Mouse (Mus musculus): Measurements from ENCODE around the gene 4933407L21Rik. TPM values are rescaled to one million over a fixed set of nuclear protein-coding genes. Genes with fewer than 3 reads are reported as not detected.

4933407L21Rik gene
- polyA plus RNA-seq, 1 experiment from 2014 or later = 1.0 TPM

- H3K27me3 ChIP-seq (replicated peaks) = peaks cover 19% of the 10 kb centered on the region; the same call in 1 of the 2 replicates
- no peak overlapping the region for H3K27ac ChIP-seq
- 0 out of 2 replicates have a peak, but pooled peaks have one; percentile 26 for ATAC-seq (ENCODE audit: low FRiP score, low read depth)
- H3K4me3 ChIP-seq = no peak overlapping the region
- no peaks in the 10 kb centered on the region for H3K36me3 ChIP-seq
- H3K4me2 ChIP-seq (replicated peaks) = no peak overlapping the region
- H3K9ac ChIP-seq = no peak overlapping the region
- 70% methylated on average over 7 of the region's 7 CpGs for WGBS
- H3K4me1 ChIP-seq = peaks cover 18% of the 10 kb centered on the region
- H3K9me3 ChIP-seq = 0 out of 2 replicates have a peak, but pooled peaks cover 3% of the 10 kb centered on the region
Observed at GRCm38 (mm10) chr1:85922127-85922864, 6.0 kb upstream of the 4933407L21Rik start.

- H3K9ac ChIP-seq = no peak overlapping the region
- H3K4me1 ChIP-seq = peaks cover 16% of the 10 kb centered on the region
- WGBS = 88% methylated on average over 5 of the region's 5 CpGs
- no peak for ATAC-seq (ENCODE audit: low FRiP score, low read depth)
- no peak overlapping the region for H3K4me2 ChIP-seq (replicated peaks)
- no peak overlapping the region for H3K27ac ChIP-seq
- H3K36me3 ChIP-seq = no peaks in the 10 kb centered on the region
- H3K9me3 ChIP-seq = 0 out of 2 replicates have a peak, but pooled peaks cover 3% of the 10 kb centered on the region
- no peak overlapping the region for H3K4me3 ChIP-seq
- peaks cover 19% of the 10 kb centered on the region; the same call in 1 of the 2 replicates for H3K27me3 ChIP-seq (replicated peaks)
Observed at GRCm38 (mm10) chr1:85922865-85923211, 5.4 kb upstream of the 4933407L21Rik start.

- Histone ChIP-seq H3K27ac (no peak overlapping the region), H3K4me3 (no peak overlapping the region), H3K4me2 (replicated peaks) (no peak overlapping the region), H3K4me1 (peaks cover 27% of the 10 kb centered on the region; the same call in 1 of the 2 replicates), H3K9ac (no peak overlapping the region), H3K27me3 (replicated peaks) (peaks cover 4% of the 10 kb centered on the region; the same call in 1 of the 2 replicates), H3K36me3 (no peaks in the 10 kb centered on the region), H3K9me3 (0 out of 2 replicates have a peak, but pooled peaks cover 3% of the 10 kb centered on the region)
- 79% methylated on average over 5 of the region's 5 CpGs for WGBS
- no peak for ATAC-seq (ENCODE audit: low FRiP score, low read depth)
Observed at GRCm38 (mm10) chr1:85925183-85925582, 3.1 kb upstream of the 4933407L21Rik start.

- WGBS = 41% methylated on average over 4 of the region's 4 CpGs
- no peak overlapping the region for H3K4me2 ChIP-seq (replicated peaks)
- ATAC-seq (ENCODE audit: low FRiP score, low read depth) = peak; percentile 18
Observed at GRCm38 (mm10) chr1:85928688-85929065, 394 bp downstream of the 4933407L21Rik start.

GRCm38 (mm10) chr1:85929406-85929805 is 1.1 kb downstream of the 4933407L21Rik start:
- Histone ChIP-seq H3K27me3 (replicated peaks) (no peaks in the 10 kb centered on the region), H3K4me3 (no peak overlapping the region), H3K4me1 (peaks cover 39% of the 10 kb centered on the region), H3K9ac (no peak overlapping the region), H3K4me2 (replicated peaks) (no peak overlapping the region), H3K36me3 (no peaks in the 10 kb centered on the region), H3K27ac (no peak overlapping the region), H3K9me3 (no peaks in the 10 kb centered on the region)
- no peak for ATAC-seq (ENCODE audit: low FRiP score, low read depth)
- WGBS = 86% methylated on average over 6 of the region's 6 CpGs

More at GRCm38 (mm10) chr1:85928688-85929065, 394 bp downstream of the 4933407L21Rik start:
- Histone ChIP-seq H3K4me3 (no peak overlapping the region), H3K9ac (no peak overlapping the region), H3K9me3 (no peaks in the 10 kb centered on the region), H3K27ac (peak overlapping the region; percentile 1; the same call in 1 of the 2 replicates), H3K27me3 (replicated peaks) (no peaks in the 10 kb centered on the region), H3K4me1 (peaks cover 32% of the 10 kb centered on the region), H3K36me3 (no peaks in the 10 kb centered on the region)

GRCm38 (mm10) chr1:85931170-85931569 is 2.9 kb downstream of the 4933407L21Rik start:
- 85% methylated on average over 5 of the region's 5 CpGs for WGBS
- ATAC-seq (ENCODE audit: low FRiP score, low read depth) = no peak
- H3K9me3 ChIP-seq = no peaks in the 10 kb centered on the region
- no peak overlapping the region for H3K4me3 ChIP-seq
- no peak overlapping the region for H3K9ac ChIP-seq
- no peak overlapping the region for H3K4me2 ChIP-seq (replicated peaks)
- no peaks in the 10 kb centered on the region for H3K27me3 ChIP-seq (replicated peaks)
- no peak overlapping the region for H3K27ac ChIP-seq
- H3K4me1 ChIP-seq = peaks cover 44% of the 10 kb centered on the region
- no peaks in the 10 kb centered on the region for H3K36me3 ChIP-seq

- Histone ChIP-seq H3K36me3 (no peaks in the 10 kb centered on the region), H3K27ac (no peak overlapping the region; the same call in 1 of the 2 replicates), H3K27me3 (replicated peaks) (no peaks in the 10 kb centered on the region), H3K4me1 (peaks cover 36% of the 10 kb centered on the region), H3K4me2 (replicated peaks) (peak overlapping the region; percentile 53), H3K9me3 (no peaks in the 10 kb centered on the region), H3K9ac (no peak overlapping the region), H3K4me3 (no peak overlapping the region)
- ATAC-seq (ENCODE audit: low FRiP score, low read depth) = peak; percentile 10; the same call in 1 of the 2 replicates
- 4% methylated on average over 7 of the region's 7 CpGs for WGBS
Observed at GRCm38 (mm10) chr1:85933226-85933625, 4.9 kb downstream of the 4933407L21Rik start.

- Histone ChIP-seq H3K27me3 (replicated peaks) (no peaks in the 10 kb centered on the region), H3K9ac (no peak overlapping the region), H3K4me1 (peaks cover 30% of the 10 kb centered on the region), H3K4me2 (replicated peaks) (peak overlapping the region; percentile 53), H3K9me3 (no peaks in the 10 kb centered on the region), H3K4me3 (no peak overlapping the region), H3K27ac (no peak overlapping the region; the same call in 1 of the 2 replicates), H3K36me3 (no peaks in the 10 kb centered on the region)
- 3% methylated on average over 11 of the region's 11 CpGs for WGBS
- peak; percentile 67 for ATAC-seq (ENCODE audit: low FRiP score, low read depth)
Observed at GRCm38 (mm10) chr1:85933631-85934465, 5.6 kb downstream of the 4933407L21Rik start.

- Histone ChIP-seq H3K27ac (no peak overlapping the region), H3K9ac (no peak overlapping the region), H3K4me3 (no peak overlapping the region), H3K27me3 (replicated peaks) (no peaks in the 10 kb centered on the region), H3K9me3 (no peaks in the 10 kb centered on the region), H3K4me2 (replicated peaks) (no peak overlapping the region), H3K36me3 (no peaks in the 10 kb centered on the region), H3K4me1 (peaks cover 26% of the 10 kb centered on the region)
- WGBS = 4% methylated on average over 7 of the region's 7 CpGs
- peak; percentile 21 for ATAC-seq (ENCODE audit: low FRiP score, low read depth)
Observed at GRCm38 (mm10) chr1:85934560-85934959, 6.3 kb downstream of the 4933407L21Rik start.

- no peak for ATAC-seq (ENCODE audit: low FRiP score, low read depth)
- Histone ChIP-seq H3K27me3 (replicated peaks) (no peaks in the 10 kb centered on the region), H3K9ac (no peak overlapping the region), H3K4me3 (no peak overlapping the region), H3K4me2 (replicated peaks) (no peak overlapping the region), H3K4me1 (peaks cover 26% of the 10 kb centered on the region), H3K27ac (no peak overlapping the region), H3K9me3 (no peaks in the 10 kb centered on the region), H3K36me3 (no peaks in the 10 kb centered on the region)
- WGBS = 55% methylated on average over 8 of the region's 8 CpGs
Observed at GRCm38 (mm10) chr1:85935148-85935852, 7.0 kb downstream of the 4933407L21Rik start.

- Histone ChIP-seq H3K9ac (no peak overlapping the region), H3K9me3 (no peaks in the 10 kb centered on the region), H3K36me3 (no peaks in the 10 kb centered on the region), H3K4me1 (peaks cover 26% of the 10 kb centered on the region), H3K27me3 (replicated peaks) (no peaks in the 10 kb centered on the region), H3K4me2 (replicated peaks) (no peak overlapping the region), H3K4me3 (no peak overlapping the region), H3K27ac (no peak overlapping the region)
- no peak for ATAC-seq (ENCODE audit: low FRiP score, low read depth)
- WGBS = 85% methylated on average over 6 of the region's 6 CpGs
Observed at GRCm38 (mm10) chr1:85936265-85936664, 8.0 kb downstream of the 4933407L21Rik start.

- Histone ChIP-seq H3K9me3 (no peaks in the 10 kb centered on the region), H3K4me3 (no peak overlapping the region), H3K27ac (no peak overlapping the region), H3K9ac (no peak overlapping the region), H3K27me3 (replicated peaks) (no peaks in the 10 kb centered on the region), H3K36me3 (no peaks in the 10 kb centered on the region), H3K4me1 (peaks cover 25% of the 10 kb centered on the region), H3K4me2 (replicated peaks) (no peak overlapping the region)
- ATAC-seq (ENCODE audit: low FRiP score, low read depth) = no peak
- 76% methylated on average over 1 of the region's 1 CpGs for WGBS
Observed at GRCm38 (mm10) chr1:85937323-85937722, 9.0 kb downstream of the 4933407L21Rik start.
